30 mouse cellular contexts compared by ENCODE assay signal in genomic region chr5:31774976-31775375, GRCm38 (mm10).
"Had no signal": no experiment of that assay in that cellular context is flagged by ENCODE, and none has a peak within 500 bp of the region (broad histone marks: within the 10 kb centered on the region; RNA-seq: fewer than 3 reads in every experiment).

No protein-coding gene starts in this region.

- DNase-seq: heart, postnatal 10 days; heart, postnatal 14 days; heart, postnatal 36 days; heart, postnatal 4 days; kidney, adult 11 months; kidney, adult 18-20 months; kidney, adult 2 months; kidney, adult 8-10 months; kidney, adult 9 months; kidney, postnatal 10 days; kidney, postnatal 14 days; kidney, postnatal 25 days; kidney, postnatal 36 days; kidney, postnatal 4 days; layer of hippocampus, adult 9-11 months; layer of hippocampus, postnatal 36 days had no signal

- H3K4me3 ChIP-seq: heart, embryonic 12.5 days; heart, embryonic 13.5 days; heart, embryonic 15.5 days; hindbrain, embryonic 10.5 days; hindbrain, embryonic 12.5 days; hindbrain, embryonic 13.5 days; hindbrain, embryonic 15.5 days; intestine, embryonic 15.5 days; kidney, embryonic 15.5 days; layer of hippocampus, adult 2 months; left cerebral cortex, adult 2 months had no signal

- H3K27ac ChIP-seq: heart, embryonic 13.5 days; heart, embryonic 15.5 days; hindbrain, embryonic 10.5 days; hindbrain, embryonic 12.5 days; hindbrain, embryonic 13.5 days; hindbrain, embryonic 14.5 days; hindbrain, embryonic 15.5 days; hindbrain, postnatal 0 days; intestine, embryonic 15.5 days; kidney, embryonic 15.5 days; kidney, postnatal 0 days; layer of hippocampus, adult 2 months; left cerebral cortex, adult 2 months had no signal

- H3K27me3 ChIP-seq: heart, embryonic 12.5 days; heart, embryonic 13.5 days; heart, embryonic 15.5 days; hindbrain, embryonic 12.5 days; hindbrain, embryonic 13.5 days; hindbrain, embryonic 15.5 days; intestine, embryonic 15.5 days; kidney, embryonic 15.5 days had no signal

- H3K4me1 ChIP-seq: heart, embryonic 12.5 days; heart, embryonic 13.5 days; heart, embryonic 15.5 days; hindbrain, embryonic 10.5 days; hindbrain, embryonic 12.5 days; hindbrain, embryonic 13.5 days; hindbrain, embryonic 15.5 days; intestine, embryonic 15.5 days; kidney, embryonic 15.5 days had no signal

- H3K9ac ChIP-seq: heart, embryonic 12.5 days; heart, embryonic 13.5 days; heart, embryonic 15.5 days; hindbrain, embryonic 12.5 days; hindbrain, embryonic 13.5 days; hindbrain, embryonic 14.5 days; hindbrain, embryonic 15.5 days; intestine, embryonic 15.5 days; kidney, embryonic 15.5 days had no signal

- H3K36me3 ChIP-seq: heart, embryonic 15.5 days; hindbrain, embryonic 10.5 days; hindbrain, embryonic 12.5 days; hindbrain, embryonic 13.5 days; hindbrain, embryonic 15.5 days; intestine, embryonic 15.5 days; kidney, embryonic 15.5 days had no signal

- H3K9me3 ChIP-seq: heart, embryonic 13.5 days; heart, embryonic 15.5 days; hindbrain, embryonic 12.5 days; hindbrain, embryonic 15.5 days; intestine, embryonic 15.5 days; kidney, embryonic 15.5 days had no signal
